Mouse (Mus musculus) adrenal gland, adult 8-10 months (tissue): ENCODE results near the gene Zfp790. TPM values are rescaled to one million over a fixed set of nuclear protein-coding genes. Genes with fewer than 3 reads are reported as not detected.
"Not testable (repeated sequence)": the region's sequence is repeated elsewhere in the genome, so short reads cannot be mapped to it uniquely, and the experiment has no call there.

ENCODE experiments used
- DNase-seq: peaks from one replicate; pipeline ENCODE4 v3.0.0; 2022
- microRNA-seq, 2 experiments: library from miRNA; unstranded; fragments of <30 nt; microRNA quantifications; one replicate each; pipeline ENCODE4 v1.2.0; 2022
- total RNA-seq, 4 experiments: library from RNA; stranded (reverse); gene quantifications; 2 replicates each; pipeline ENCODE4 v1.2.4; 2022

The Zfp790 gene
- total RNA-seq, 4 experiments from 2014 or later, result 18.3 to 25.2 (median 21.9) TPM

- DNase-seq, result no peak
These were observed 28.7 kb downstream of the Zfp790 start for GRCm38 (mm10) chr7:29844616-29845015.

GRCm38 (mm10) chr7:29852831-29853218, 36.9 kb downstream of the Zfp790 start:
- no peak for DNase-seq

- DNase-seq, result peak; percentile 72
These were observed 37.4 kb downstream of the Zfp790 start, which contains the start of gene Zfp940 for GRCm38 (mm10) chr7:29853219-29853842. Gene Zfp940, minus strand, starts transcription at chr7:29853669.

- DNase-seq, result peak; percentile 90
These were observed 43.9 kb downstream of the Zfp790 start, which contains the start of gene Zfp420 for GRCm38 (mm10) chr7:29859532-29860517. Gene Zfp420, plus strand, starts transcription at chr7:29859979.

- no peak for DNase-seq
These were observed 45.7 kb downstream of the Zfp790 start for GRCm38 (mm10) chr7:29861660-29862059.

GRCm38 (mm10) chr7:29874256-29874655, 58.3 kb downstream of the Zfp790 start:
- DNase-seq, result no peak

GRCm38 (mm10) chr7:29877561-29877960, 61.6 kb downstream of the Zfp790 start:
- not testable (repeated sequence) for DNase-seq

GRCm38 (mm10) chr7:29880056-29880455, 64.1 kb downstream of the Zfp790 start:
- no peak for DNase-seq

Small RNA genes lying within 50 kb of the gene (microRNA-seq; reads per million reads assigned to microRNA genes)
- 1.3 to 1.4 reads per million in 2 experiments for gene Mir1964

Other genes starting within 250 kb of the Zfp790 start
- gene Catsperg2, start 89.1 kb upstream of the Zfp790 start, total RNA-seq, result under 1 TPM in 2 of 4 experiments, not detected in 2; 0.12 to 0.16 TPM
- 10 to 100 TPM; 13.3 to 17.8 (median 16.4) TPM for gene Zfp84, start 47.6 kb upstream of the Zfp790 start, total RNA-seq
- 1 to 10 TPM; 3.5 to 5.2 (median 4.2) TPM for gene Zfp30, start 32.1 kb upstream of the Zfp790 start, total RNA-seq
- gene Zfp940, start 37.6 kb downstream of the Zfp790 start, total RNA-seq, result 1 to 10 TPM in 3 of 4 experiments, under 1 TPM in 1; 0.94 to 1.7 (median 1.2) TPM
- gene Zfp420, start 43.9 kb downstream of the Zfp790 start, total RNA-seq, result 1 to 10 TPM; 5.4 to 9.8 (median 8.1) TPM
- 10 to 100 TPM; 10.4 to 16.1 (median 11.8) TPM for gene Zfp27, start 90.5 kb downstream of the Zfp790 start, total RNA-seq
- gene Zfp383, start 92.1 kb downstream of the Zfp790 start, total RNA-seq, result 10 to 100 TPM in 2 of 4 experiments, 1 to 10 TPM in 2; 6.6 to 11.0 (median 8.9) TPM
- 10 to 100 TPM; 11.0 to 14.6 (median 12.1) TPM for gene Zfp74, start 138.0 kb downstream of the Zfp790 start, total RNA-seq
- gene Zfp568, start 167.8 kb downstream of the Zfp790 start, total RNA-seq, result 10 to 100 TPM; 10.7 to 13.1 (median 11.9) TPM
- 1 to 10 TPM; 3.7 to 6.6 (median 4.9) TPM for gene Zfp14, start 235.3 kb downstream of the Zfp790 start, total RNA-seq